Mouse (Mus musculus): ENCODE data around the gene Trove2. TPM values are rescaled to one million over a fixed set of nuclear protein-coding genes. Genes with fewer than 3 reads are reported as not detected.

Trove2 gene
- total RNA-seq, 2 experiments from 2014 or later = 28.3 to 28.8 TPM

Other genes starting within 250 kb of the Trove2 start
- 10 to 100 TPM; 16.9 to 23.1 TPM for gene B3galt2, start 136.4 kb downstream of the Trove2 start, total RNA-seq (2021)
- 10 to 100 TPM; 61.6 to 62.3 TPM for gene Cdc73, start 74.2 kb downstream of the Trove2 start, total RNA-seq (2021)
- gene Glrx2, start 60.7 kb downstream of the Trove2 start, total RNA-seq (2021) = 100 to 1,000 TPM; 106 to 112 TPM
- gene Uchl5, start 204 bp upstream of the Trove2 start, total RNA-seq (2021) = 10 to 100 TPM; 41.2 to 43.1 TPM
- 10 to 100 TPM; 76.6 to 77.1 TPM for gene Rgs2, start 227.1 kb upstream of the Trove2 start, total RNA-seq (2021)